Mouse (Mus musculus) lung, adult 2 months (tissue): Measurements from ENCODE around the gene Pou2f1.

Experiments used
- CTCF ChIP-seq: fragments of 200-500 bp; IDR thresholded peaks from 2 replicates; pipeline ENCODE4 v1.5.1; 2011; ENCODE audit warnings: mild to moderate bottlenecking, low read length, control low read depth; ENCODE audit not compliant: insufficient read depth
- POLR2A ChIP-seq: fragments of 200-500 bp; IDR thresholded peaks from 2 replicates; pipeline ENCODE4 v1.6.1; 2011; ENCODE audit warnings: low read depth, mild to moderate bottlenecking, control low read depth, low read length, borderline replicate concordance; ENCODE audit errors: extremely low read depth

GRCm38 (mm10) chr1:165967027-165967654 lies 35.3 kb downstream of the Pou2f1 start:
- TF ChIP-seq CTCF (peak; percentile 22; the same call in 1 of the 2 replicates), POLR2A (no peak)
